Mouse (Mus musculus): Measurements from ENCODE around the gene Fndc3b. TPM values are rescaled to one million over a fixed set of nuclear protein-coding genes. Genes with fewer than 3 reads are reported as not detected.

Fndc3b gene
- polyA plus RNA-seq, 1 experiment, result 5.0 TPM

DNA sequence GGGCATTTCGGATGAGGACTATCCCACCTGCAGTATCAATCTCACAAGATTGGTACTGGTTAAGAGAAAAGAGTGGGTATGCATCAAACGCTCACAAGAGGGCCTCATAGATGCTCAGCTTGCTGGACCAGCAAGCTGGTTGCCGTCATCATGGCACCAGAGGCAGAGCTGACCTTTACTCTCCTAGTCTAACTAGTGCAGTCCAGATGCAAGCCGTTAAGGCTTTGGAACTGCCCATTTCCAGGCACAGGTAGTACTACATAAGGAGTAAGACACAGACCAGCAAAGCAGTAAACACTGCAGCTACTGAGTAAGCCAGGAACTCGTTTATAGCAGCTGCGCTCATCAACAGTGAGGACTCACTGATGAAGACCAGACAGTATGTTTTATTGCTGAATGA lies 138.8 kb downstream of the Fndc3b start:
- Histone ChIP-seq H3K27ac (ENCODE audit: control insufficient read depth, insufficient read depth, low read depth, low read length) (no peak overlapping the region; the same call in 1 of the 2 replicates), H3K4me1 (ENCODE audit: control insufficient read depth, insufficient read depth, low read length) (no peaks in the 10 kb centered on the region), H3K4me3 (ENCODE audit: control insufficient read depth, low read depth, low read length) (no peak overlapping the region), H3K27me3 (ENCODE audit: control insufficient read depth, insufficient read depth, low read length) (no peaks in the 10 kb centered on the region), H3K36me3 (ENCODE audit: control insufficient read depth, insufficient read depth, low read length) (no peaks in the 10 kb centered on the region)
- no peak for TF ChIP-seq CTCF (IDR thresholded peaks at IDR 0.05; ENCODE audit: control insufficient read depth, insufficient read depth, insufficient replicate concordance, low read depth, low read length)
- no peak for TF ChIP-seq POLR2A (IDR thresholded peaks at IDR 0.05; ENCODE audit: control insufficient read depth, low read depth, low read length)

DNA sequence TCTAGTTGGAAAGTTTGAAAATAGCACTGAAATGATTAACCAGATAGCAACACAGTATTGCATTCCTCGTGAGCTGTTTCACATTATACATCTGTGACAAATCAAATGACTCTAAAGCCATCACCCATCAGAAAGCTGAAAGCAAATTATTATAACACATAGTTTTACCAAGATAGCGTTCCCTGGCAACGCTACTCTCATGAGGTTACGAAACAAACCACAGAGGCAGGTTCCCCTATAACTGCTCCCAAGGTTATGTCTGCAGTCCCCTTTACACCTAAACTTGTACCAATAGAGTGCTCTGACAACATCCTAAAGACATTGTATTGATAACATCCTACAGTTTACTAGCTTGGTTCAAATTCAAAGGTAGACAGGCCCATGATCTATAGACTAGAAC lies 145.8 kb downstream of the Fndc3b start:
- Histone ChIP-seq H3K4me3 (ENCODE audit: control insufficient read depth, low read depth, low read length) (no peak overlapping the region), H3K4me1 (ENCODE audit: control insufficient read depth, insufficient read depth, low read length) (peaks cover 2% of the 10 kb centered on the region; the same call in 1 of the 2 replicates), H3K27me3 (ENCODE audit: control insufficient read depth, insufficient read depth, low read length) (no peaks in the 10 kb centered on the region), H3K36me3 (ENCODE audit: control insufficient read depth, insufficient read depth, low read length) (no peaks in the 10 kb centered on the region), H3K27ac (ENCODE audit: control insufficient read depth, insufficient read depth, low read depth, low read length) (no peak overlapping the region)
- TF ChIP-seq POLR2A (IDR thresholded peaks at IDR 0.05; ENCODE audit: control insufficient read depth, low read depth, low read length), result no peak
- TF ChIP-seq CTCF (IDR thresholded peaks at IDR 0.05; ENCODE audit: control insufficient read depth, insufficient read depth, insufficient replicate concordance, low read depth, low read length), result no peak

DNA sequence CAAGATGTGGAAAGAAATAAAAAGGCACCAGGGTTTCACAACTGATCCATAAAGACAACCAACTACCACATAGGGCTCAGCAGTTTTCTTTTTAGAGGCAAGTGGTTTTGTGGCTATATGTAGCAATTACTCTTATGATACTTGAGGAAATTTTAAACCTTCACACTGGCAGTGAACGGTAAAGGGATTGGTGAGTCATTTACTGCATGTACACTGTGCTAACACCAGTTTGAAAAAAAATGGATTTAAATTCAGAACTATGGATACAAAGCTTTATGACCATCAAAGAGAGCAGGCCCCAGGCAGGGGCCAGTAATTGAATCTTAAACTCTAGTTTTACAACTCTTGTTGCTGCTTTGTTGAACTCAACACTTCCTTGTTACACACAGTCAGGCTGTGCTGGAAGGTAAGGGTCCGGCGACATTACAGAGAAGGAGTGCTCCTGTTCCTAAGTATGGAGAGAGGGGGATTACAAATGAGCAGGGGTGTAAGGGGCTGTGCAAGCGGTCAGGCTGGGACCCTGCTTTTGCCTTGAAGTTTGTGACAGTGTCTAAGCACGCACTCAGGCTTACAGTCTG lies 148.0 kb downstream of the Fndc3b start:
- Histone ChIP-seq H3K36me3 (ENCODE audit: control insufficient read depth, insufficient read depth, low read length) (no peaks in the 10 kb centered on the region), H3K27me3 (ENCODE audit: control insufficient read depth, insufficient read depth, low read length) (no peaks in the 10 kb centered on the region), H3K4me3 (ENCODE audit: control insufficient read depth, low read depth, low read length) (no peak overlapping the region), H3K4me1 (ENCODE audit: control insufficient read depth, insufficient read depth, low read length) (peaks cover 2% of the 10 kb centered on the region; the same call in 1 of the 2 replicates), H3K27ac (ENCODE audit: control insufficient read depth, insufficient read depth, low read depth, low read length) (no peak overlapping the region)
- no peak for TF ChIP-seq POLR2A (IDR thresholded peaks at IDR 0.05; ENCODE audit: control insufficient read depth, low read depth, low read length)
- TF ChIP-seq CTCF (IDR thresholded peaks at IDR 0.05; ENCODE audit: control insufficient read depth, insufficient read depth, insufficient replicate concordance, low read depth, low read length), result no peak

DNA sequence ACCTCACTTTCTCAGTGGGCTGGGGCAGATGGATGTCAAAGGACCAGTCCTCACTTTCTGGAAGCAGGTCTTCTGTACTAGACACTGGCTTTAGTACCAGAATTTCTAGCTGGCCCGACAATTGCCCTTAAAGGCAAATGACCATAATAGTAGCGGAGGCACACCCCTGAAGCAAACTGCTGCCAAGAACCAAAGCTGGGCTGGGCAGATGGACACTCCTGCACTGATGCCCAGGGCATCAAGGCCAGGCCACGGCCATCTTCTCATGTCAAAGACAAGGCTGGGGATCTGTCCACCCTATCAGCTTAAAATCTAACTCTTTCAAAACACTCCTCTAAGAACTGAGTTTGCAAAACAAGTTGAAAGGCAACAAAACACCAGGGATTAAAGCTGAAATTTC lies 148.6 kb downstream of the Fndc3b start:
- H3K36me3 ChIP-seq (ENCODE audit: control insufficient read depth, insufficient read depth, low read length), result no peaks in the 10 kb centered on the region
- H3K4me1 ChIP-seq (ENCODE audit: control insufficient read depth, insufficient read depth, low read length), result peaks cover 2% of the 10 kb centered on the region; the same call in 1 of the 2 replicates
- TF ChIP-seq CTCF (IDR thresholded peaks at IDR 0.05; ENCODE audit: control insufficient read depth, insufficient read depth, insufficient replicate concordance, low read depth, low read length) (no peak), POLR2A (IDR thresholded peaks at IDR 0.05; ENCODE audit: control insufficient read depth, low read depth, low read length) (no peak)
- H3K4me3 ChIP-seq (ENCODE audit: control insufficient read depth, low read depth, low read length), result no peak overlapping the region
- no peaks in the 10 kb centered on the region for H3K27me3 ChIP-seq (ENCODE audit: control insufficient read depth, insufficient read depth, low read length)
- H3K27ac ChIP-seq (ENCODE audit: control insufficient read depth, insufficient read depth, low read depth, low read length), result no peak overlapping the region

DNA sequence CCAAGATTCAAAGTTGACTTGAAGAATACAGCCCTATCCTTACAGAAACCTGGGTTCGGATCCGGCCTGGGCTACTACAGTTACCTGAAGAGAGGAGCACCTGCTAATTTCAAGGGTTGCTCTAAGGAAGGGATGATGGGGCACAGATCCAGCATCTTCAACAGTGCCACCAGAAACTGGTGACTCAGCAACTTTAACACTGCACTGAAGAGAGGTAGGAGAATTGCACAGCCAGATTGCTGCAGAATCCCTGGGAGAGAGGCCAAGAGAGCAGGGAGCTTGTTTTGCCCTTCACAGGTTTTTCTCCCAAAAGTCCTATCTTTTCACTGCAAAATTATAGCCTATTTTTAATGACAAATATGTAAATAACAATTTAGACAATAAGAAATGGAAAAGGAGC lies 149.2 kb downstream of the Fndc3b start:
- no peak overlapping the region for H3K4me3 ChIP-seq (ENCODE audit: control insufficient read depth, low read depth, low read length)
- H3K36me3 ChIP-seq (ENCODE audit: control insufficient read depth, insufficient read depth, low read length), result no peaks in the 10 kb centered on the region

DNA sequence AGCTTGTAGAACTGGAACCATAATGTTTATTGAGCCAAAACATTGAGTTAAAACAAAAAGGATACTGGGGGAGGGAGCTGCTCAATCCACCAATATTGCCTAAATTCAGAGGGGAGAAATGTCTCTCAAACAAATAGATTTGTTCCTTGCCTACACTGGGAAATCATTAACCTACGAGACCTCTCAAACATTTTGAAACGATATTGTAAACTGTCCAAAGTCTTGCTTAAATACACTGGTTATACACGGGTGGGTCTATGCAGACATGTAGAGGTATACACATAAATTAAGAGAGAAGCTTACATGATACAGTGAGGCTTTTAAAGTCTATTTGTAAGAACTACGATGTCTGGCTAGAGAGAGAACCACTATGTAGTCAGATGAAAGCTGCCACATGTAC lies 151.8 kb downstream of the Fndc3b start:
- H3K27me3 ChIP-seq (ENCODE audit: control insufficient read depth, insufficient read depth, low read length), result no peaks in the 10 kb centered on the region
- no peak for TF ChIP-seq POLR2A (IDR thresholded peaks at IDR 0.05; ENCODE audit: control insufficient read depth, low read depth, low read length)
- no peak for TF ChIP-seq CTCF (IDR thresholded peaks at IDR 0.05; ENCODE audit: control insufficient read depth, insufficient read depth, insufficient replicate concordance, low read depth, low read length)
- H3K27ac ChIP-seq (ENCODE audit: control insufficient read depth, insufficient read depth, low read depth, low read length), result no peak overlapping the region
- no peaks in the 10 kb centered on the region for H3K36me3 ChIP-seq (ENCODE audit: control insufficient read depth, insufficient read depth, low read length)
- H3K4me3 ChIP-seq (ENCODE audit: control insufficient read depth, low read depth, low read length), result no peak overlapping the region
- peaks cover 2% of the 10 kb centered on the region; the same call in 1 of the 2 replicates for H3K4me1 ChIP-seq (ENCODE audit: control insufficient read depth, insufficient read depth, low read length)

More for the DNA sequence above, 149.2 kb downstream of the Fndc3b start:
- TF ChIP-seq CTCF (IDR thresholded peaks at IDR 0.05; ENCODE audit: control insufficient read depth, insufficient read depth, insufficient replicate concordance, low read depth, low read length) (no peak), POLR2A (IDR thresholded peaks at IDR 0.05; ENCODE audit: control insufficient read depth, low read depth, low read length) (no peak)
- Histone ChIP-seq H3K27me3 (ENCODE audit: control insufficient read depth, insufficient read depth, low read length) (no peaks in the 10 kb centered on the region), H3K27ac (ENCODE audit: control insufficient read depth, insufficient read depth, low read depth, low read length) (no peak overlapping the region), H3K4me1 (ENCODE audit: control insufficient read depth, insufficient read depth, low read length) (peaks cover 2% of the 10 kb centered on the region; the same call in 1 of the 2 replicates)

DNA sequence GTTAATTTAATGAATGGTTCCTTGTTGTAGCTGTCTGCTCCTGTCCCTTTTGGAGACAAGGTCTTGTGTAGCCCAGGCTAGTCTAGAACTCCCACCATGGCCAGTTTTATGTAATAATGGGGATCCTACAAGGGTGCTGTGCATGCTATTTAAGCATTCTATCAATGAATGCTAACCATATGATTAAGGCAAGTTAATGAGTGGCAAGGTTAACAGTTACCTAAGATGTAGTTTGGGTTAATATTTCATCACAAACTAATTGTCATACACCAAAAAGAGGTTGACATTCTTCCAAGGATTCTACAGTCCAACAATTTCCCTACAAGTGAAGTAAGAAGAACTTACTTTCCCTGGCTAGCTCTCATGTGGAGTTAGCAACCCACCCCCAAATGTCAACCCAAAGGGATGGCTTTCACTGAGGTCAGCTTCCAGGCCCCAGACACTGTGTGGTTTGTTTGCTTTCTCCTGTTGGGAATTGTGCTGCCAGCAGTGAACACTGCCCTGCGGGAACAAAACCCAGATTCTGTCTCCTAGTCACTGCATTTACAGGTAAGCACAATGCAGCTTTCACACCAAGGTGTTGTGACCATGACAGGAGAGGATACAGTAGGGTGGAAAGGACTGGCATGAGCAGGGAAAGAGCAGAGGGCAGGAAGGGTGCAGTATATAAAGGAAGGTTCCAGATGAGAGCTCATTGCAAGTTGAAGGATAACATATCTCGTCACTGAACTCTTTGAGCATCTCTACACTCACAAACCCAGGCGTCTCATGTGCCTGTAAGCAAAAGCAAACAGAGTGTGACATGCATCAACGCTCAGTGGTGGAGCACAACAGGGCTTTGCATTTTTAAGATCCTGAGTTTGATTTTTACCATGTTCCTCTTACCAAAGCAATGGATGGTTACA lies 153.8 kb downstream of the Fndc3b start:
- Histone ChIP-seq H3K27ac (ENCODE audit: control insufficient read depth, insufficient read depth, low read depth, low read length) (no peak overlapping the region), H3K36me3 (ENCODE audit: control insufficient read depth, insufficient read depth, low read length) (no peaks in the 10 kb centered on the region), H3K4me1 (ENCODE audit: control insufficient read depth, insufficient read depth, low read length) (0 out of 2 replicates have a peak, but pooled peaks cover under 1% of the 10 kb centered on the region), H3K27me3 (ENCODE audit: control insufficient read depth, insufficient read depth, low read length) (no peaks in the 10 kb centered on the region), H3K4me3 (ENCODE audit: control insufficient read depth, low read depth, low read length) (no peak overlapping the region)
- no peak for TF ChIP-seq POLR2A (IDR thresholded peaks at IDR 0.05; ENCODE audit: control insufficient read depth, low read depth, low read length)
- no peak for TF ChIP-seq CTCF (IDR thresholded peaks at IDR 0.05; ENCODE audit: control insufficient read depth, insufficient read depth, insufficient replicate concordance, low read depth, low read length)
